Mouse (Mus musculus) layer of hippocampus, adult 2 months (tissue): Measurements from ENCODE around the gene Wdr45. TPM values are rescaled to one million over a fixed set of nuclear protein-coding genes. Genes with fewer than 3 reads are reported as not detected.
"Not testable (repeated sequence)": the region's sequence is repeated elsewhere in the genome, so short reads cannot be mapped to it uniquely, and the experiment has no call there.

Experiments
- DNase-seq, 2 experiments: peaks; one replicate each; pipeline ENCODE4 v3.0.0; 2022; ENCODE audit warnings: low spot score in 2 of 2
- H3K27ac ChIP-seq: fragments of 200-600 bp; 2 replicates; pipeline ENCODE4 v1.8.1; 2022
- H3K4me3 ChIP-seq: fragments of 200-600 bp; 2 replicates; pipeline ENCODE4 v1.8.1; 2022; ENCODE audit warnings: mild to moderate bottlenecking
- CTCF ChIP-seq: fragments of 200-600 bp; conservative IDR thresholded peaks from 2 replicates; pipeline ENCODE4 v1.8.1; 2022; ENCODE audit warnings: antibody characterized with exemption, mild to moderate bottlenecking, moderate library complexity
- total RNA-seq, 2 experiments: library from RNA; stranded (reverse); gene quantifications; 2 replicates each; pipeline ENCODE4 v1.2.3; 2021

Wdr45 gene
- total RNA-seq, 2 experiments from 2014 or later, result 63.9 to 68.2 TPM

DNA sequence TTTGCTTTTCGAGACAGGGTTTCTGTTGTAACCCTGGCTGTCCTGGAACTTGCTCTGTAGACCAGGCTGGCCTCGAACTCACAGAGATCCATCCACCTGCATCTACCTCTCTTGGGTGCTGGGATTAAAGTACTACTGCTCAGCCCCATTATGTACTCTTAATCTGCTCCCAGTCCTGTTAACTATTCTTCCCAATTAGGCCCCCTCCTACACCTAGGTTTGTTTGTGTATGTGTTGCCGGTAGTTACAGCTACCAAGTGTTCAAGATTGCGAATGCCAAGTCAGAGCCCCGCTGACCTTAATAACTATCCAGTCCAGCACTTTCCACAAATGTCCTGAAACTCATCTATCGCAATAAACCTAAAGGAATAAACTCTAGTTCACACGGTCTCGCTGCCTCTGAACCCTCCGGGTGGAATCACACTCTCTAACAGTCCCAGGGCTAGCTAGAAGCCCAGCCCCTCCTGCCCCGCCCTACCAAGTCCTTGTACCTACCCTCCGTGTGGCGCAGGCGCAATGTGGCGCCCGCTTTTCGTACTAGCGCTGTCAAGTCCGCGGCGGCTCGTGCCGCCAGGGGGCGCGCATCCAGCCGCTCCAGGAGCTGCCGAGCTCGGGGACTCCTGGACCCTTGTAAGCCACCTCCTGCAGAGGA, 34.6 kb upstream of the Wdr45 start:
- peak; percentile 82 to 85 for DNase-seq
- Histone ChIP-seq H3K4me3 (peak overlapping the region; percentile 44), H3K27ac (no peak overlapping the region)
- TF ChIP-seq CTCF, result peak; percentile 94

DNA sequence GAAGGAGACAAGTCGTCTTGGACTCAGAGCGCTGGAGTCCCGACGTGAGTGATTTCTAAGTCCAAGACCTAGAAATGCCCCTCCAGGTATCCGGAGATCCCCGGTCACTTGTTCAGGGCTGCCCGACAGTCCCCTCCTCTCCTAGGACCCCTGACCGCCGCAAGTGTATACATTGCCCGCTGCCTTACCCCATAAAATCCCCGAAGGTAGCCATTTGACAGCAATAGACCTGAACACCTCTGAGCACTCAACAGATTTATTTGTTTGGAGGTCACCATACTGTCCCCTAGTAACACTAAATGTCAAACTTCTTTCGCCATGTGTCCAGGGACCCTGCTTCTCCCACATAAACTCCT, 34.1 kb upstream of the Wdr45 start:
- H3K27ac ChIP-seq, result no peak overlapping the region
- peak overlapping the region; percentile 44 for H3K4me3 ChIP-seq
- no peak for TF ChIP-seq CTCF
- DNase-seq, result no peak

DNA sequence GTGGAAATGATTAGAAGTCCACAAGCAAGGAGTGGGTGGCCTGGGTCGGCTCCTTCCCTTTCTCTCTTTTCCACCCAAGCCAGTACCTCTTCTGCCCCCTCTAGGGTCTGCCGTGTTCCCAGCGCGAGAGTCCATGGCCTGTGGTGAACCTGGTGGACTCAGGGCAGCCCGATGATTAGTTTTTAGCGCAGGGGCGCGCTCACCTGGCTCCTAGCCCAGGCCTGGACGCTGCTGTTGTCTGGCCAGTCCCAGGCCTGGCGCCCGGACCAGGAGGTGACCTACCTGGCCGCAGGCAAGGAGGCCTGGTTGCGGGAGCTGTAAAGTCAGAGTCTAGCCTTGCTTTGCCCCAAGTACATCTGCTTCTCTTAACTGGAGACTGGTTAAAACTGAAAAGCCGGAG, 33.3 kb upstream of the Wdr45 start, which contains the start of gene Magix:
Gene Magix (minus strand): TSS at position 388 of the 400 bp plus-strand sequence.
- H3K27ac ChIP-seq, result no peak within 1 kb of the TSS
- peak within 1 kb of the TSS; percentile 44 for H3K4me3 ChIP-seq
- TF ChIP-seq CTCF, result no peak
- DNase-seq, result no peak

DNA sequence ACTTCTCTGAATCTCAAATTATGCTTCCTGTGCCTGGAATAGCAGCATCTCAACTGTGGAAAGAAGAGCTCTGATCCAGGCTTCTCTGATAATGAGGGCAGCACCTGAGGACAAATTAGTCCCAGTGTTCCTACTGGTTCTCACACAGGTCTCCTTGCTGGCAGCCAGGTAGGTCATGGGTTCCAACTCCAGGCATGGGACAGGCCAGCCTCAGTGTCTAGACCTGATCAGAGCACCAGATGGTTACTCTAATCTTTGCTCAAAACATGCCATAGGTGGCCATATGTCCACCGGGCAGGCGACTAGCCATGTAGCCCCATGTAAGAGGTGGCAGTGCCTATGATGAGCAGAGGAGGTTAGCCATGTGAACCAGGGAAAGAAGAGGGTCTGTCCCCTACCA, 25.8 kb upstream of the Wdr45 start:
- TF ChIP-seq CTCF, result no peak
- Histone ChIP-seq H3K4me3 (no peak overlapping the region), H3K27ac (no peak overlapping the region)
- DNase-seq, result no peak

DNA sequence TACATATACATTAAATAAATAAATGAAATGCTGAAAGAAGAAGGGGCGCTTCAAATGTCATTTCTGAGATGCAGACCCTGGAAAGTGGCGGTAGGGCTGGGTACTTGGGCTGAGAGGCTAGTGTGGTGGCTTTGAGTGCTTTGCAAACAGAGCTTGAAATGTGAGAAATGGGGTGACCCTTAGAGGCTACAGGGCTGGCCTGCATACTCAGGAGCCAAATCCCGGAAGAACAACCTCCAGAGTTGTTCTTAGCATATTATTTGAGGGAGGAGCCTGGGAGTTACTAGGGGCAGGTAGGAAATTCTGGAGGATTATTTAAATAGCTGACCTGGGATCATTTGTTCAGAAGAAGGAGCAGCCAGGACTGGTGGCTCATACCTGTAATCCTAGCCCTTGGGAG, 23.6 kb upstream of the Wdr45 start:
- no peak for TF ChIP-seq CTCF
- Histone ChIP-seq H3K27ac (no peak overlapping the region), H3K4me3 (no peak overlapping the region)
- no peak for DNase-seq

DNA sequence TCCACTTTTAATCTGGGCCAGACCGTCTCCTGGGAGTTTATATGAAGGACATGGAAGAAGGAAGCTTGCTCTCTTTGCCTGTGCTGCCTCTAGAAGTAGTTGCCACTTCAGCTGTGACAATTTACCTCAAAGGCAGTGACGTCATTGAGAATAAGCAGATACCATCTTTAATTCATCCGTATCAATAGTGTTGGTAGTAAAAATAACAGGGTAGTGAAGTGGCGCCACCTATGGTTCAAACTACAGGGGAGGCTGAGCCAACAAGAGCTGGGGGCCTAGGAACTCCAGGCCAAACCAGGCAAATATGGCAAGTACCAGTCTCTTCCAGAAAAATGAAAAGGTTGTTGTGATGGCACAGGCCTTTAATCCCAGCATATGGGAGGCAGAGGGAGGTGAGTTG, 21.3 kb upstream of the Wdr45 start:
- DNase-seq, result no peak
- peak; percentile 72 for TF ChIP-seq CTCF

DNA sequence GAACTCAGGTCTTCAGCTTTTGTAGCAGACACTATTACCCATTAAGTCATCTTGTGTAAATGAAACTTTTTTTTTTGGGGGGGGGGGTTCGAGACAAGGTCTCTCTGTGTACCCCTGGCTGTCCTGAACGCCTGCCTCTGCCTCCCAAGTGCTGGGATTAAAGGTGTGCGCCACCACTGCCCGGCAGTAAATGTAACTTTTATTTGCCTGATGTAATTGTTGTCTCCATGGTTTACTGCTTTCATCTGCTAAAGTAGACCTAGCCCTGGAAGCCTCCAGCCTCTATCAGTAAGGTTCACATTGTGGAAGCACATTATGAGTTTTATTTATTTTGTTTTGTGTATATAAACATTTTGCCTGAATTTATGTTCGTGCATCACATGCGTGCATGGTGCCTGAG, 17.6 kb upstream of the Wdr45 start:
- peak overlapping the region; percentile 72 for H3K27ac ChIP-seq
- no peak for DNase-seq
- H3K4me3 ChIP-seq, result peak overlapping the region; percentile 69
- no peak for TF ChIP-seq CTCF

More for the DNA sequence above, 21.3 kb upstream of the Wdr45 start:
- H3K4me3 ChIP-seq, result no peak overlapping the region
- no peak overlapping the region for H3K27ac ChIP-seq

DNA sequence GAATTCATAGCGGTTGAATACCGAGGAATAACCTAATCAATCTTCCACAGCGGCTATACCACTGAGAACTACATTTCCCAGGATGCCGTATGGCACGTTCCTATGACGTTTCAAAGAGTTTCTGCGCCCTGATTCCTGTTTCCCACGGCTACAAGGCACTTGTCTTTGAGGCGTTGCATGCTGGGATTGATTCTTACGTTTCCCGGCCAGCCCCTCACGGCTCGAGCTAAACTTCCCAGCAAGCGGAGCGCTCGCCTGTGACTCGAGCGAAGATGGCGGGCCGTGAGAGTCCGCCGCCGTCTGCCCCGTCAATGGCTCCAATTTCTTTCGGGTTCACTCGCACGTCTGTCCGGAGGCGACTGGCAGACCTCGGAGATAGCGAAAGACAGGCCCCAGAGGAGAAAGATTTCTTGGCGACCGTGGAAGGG, 17.2 kb upstream of the Wdr45 start, which contains the start of gene Gpkow:
Gene Gpkow (plus strand): TSS at position 178 of the 428 bp plus-strand sequence.
- Histone ChIP-seq H3K27ac (peak within 1 kb of the TSS; percentile 78), H3K4me3 (peak within 1 kb of the TSS; percentile 69)
- peak; percentile 77 to 90 for DNase-seq
- no peak for TF ChIP-seq CTCF

DNA sequence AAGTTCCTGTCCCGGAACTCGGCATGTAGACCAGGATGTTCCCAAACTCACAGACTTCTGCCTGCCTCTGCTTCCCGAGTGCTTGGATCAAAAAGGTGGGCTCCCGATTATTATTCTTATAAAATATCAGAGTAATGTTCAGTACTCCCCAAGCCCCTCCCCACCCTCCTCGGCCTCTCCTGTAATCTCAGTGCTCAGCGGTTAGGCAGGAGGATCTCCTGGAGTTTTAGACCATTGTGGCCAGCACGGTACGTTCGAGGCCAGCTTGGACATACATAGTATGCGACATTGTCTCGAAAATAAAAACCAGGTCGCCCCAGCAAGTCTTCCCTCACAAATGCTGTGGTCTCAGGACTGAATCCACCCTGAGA, 384 bp upstream of the Wdr45 start:
- Histone ChIP-seq H3K4me3 (peak overlapping the region; percentile 52), H3K27ac (peak overlapping the region; percentile 77)
- not testable (repeated sequence) for DNase-seq

DNA sequence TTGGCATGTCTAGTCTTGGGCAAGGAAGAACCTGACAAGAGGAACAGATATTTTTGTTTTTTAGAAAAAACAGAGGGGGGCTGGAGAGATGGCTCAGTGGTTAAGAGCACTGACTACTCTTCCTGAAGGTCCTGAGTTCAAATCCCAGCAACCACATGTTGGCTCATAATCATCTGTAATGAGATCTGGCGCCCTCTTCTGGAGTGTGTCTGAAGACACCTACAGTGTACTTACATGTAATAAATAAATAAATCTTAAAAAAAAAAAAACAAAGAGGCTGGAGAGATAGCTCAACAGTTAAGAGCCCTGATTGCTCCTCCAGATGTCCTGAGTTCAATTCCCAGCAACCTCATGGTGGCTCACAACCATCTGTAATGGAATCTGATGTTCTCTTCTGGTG, 1.9 kb downstream of the Wdr45 start:
- not testable (repeated sequence) for H3K27ac ChIP-seq, H3K4me3 ChIP-seq, DNase-seq
- peak; percentile 50 for TF ChIP-seq CTCF

DNA sequence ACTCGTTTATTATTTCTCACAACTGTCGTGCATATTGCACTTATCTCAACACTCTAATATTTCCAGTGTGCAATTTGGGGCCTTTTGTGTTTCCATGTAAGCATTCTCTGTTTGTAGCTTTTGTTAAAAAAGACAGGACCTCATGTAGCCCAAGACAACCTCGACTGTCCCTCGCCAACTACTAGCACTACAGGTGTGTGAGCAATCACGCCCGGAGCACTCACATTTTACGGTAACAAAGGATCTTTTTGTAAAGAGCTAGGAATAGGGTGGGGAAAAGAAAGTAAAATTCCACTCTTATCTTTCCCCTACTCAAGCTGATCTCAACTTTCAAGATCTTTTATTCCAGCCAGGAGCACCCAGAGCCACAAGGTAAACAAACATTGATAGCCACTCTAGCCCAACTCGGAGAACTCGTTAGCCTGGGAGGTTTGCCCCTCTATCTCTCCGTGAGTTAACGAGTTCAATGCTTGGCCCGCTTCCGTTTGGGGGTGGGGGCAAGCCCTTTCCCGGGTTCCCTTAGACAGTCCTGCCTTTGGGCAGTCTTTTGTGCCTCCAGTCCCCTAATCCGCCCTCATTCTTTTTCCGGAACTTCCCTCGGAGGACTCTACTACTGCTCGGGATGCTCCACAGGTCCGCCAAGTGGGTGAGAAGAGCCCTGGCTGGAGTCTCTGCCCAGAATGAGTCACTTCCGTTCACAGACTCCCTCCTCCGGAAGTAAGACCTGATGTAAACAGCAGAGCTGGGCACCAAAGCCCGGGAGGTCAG, 7.6 kb downstream of the Wdr45 start, which contains the start of gene Gm45208:
Gene Gm45208 (plus strand): TSS at position 732 of the 768 bp plus-strand sequence.
- DNase-seq, result peak; percentile 58 to 65
- TF ChIP-seq CTCF, result no peak
- Histone ChIP-seq H3K4me3 (peak within 1 kb of the TSS; percentile 66), H3K27ac (peak within 1 kb of the TSS; percentile 98)

DNA sequence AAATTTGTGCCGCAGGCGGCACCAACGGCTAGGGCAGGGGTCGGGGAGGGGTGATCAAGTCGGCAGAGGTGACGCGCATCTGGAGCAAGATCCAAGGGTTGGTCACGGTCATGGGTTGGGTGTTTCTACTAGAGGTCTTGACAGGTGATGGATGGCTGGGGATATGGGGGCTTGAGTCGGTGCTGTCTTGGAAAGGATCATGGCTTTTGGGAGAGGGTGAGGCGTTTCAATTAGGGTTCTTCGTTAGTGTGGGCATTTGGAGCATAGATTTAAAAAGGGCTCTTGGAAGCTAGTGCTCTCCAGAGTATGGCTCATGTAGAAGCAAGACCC, 8.1 kb downstream of the Wdr45 start:
- DNase-seq, result no peak
- H3K27ac ChIP-seq, result peak overlapping the region; percentile 98
- peak overlapping the region; percentile 66 for H3K4me3 ChIP-seq
- no peak for TF ChIP-seq CTCF

DNA sequence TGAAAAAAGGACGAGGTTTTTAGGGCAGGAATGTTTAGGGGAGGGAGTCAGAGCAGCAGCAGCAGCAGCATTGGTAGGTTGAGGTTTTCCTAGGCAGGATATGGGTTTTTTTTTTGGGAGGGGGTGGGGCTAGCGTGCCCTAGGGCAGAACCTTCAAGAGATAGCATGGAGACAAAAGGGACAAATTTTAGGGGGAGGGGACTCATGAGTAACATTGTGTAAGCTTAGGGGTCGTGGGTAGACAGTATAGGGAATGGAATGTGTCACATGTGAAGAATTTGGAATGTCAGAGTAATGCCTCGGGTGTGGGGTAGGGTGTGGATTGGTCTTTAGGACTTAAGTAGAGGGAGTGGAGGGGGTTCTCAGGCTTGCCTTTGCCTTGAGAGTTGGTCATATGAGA, 8.6 kb downstream of the Wdr45 start:
- DNase-seq, result no peak
- peak overlapping the region; percentile 66 for H3K4me3 ChIP-seq
- no peak for TF ChIP-seq CTCF
- peak overlapping the region; percentile 98; the same call in 1 of the 2 replicates for H3K27ac ChIP-seq

DNA sequence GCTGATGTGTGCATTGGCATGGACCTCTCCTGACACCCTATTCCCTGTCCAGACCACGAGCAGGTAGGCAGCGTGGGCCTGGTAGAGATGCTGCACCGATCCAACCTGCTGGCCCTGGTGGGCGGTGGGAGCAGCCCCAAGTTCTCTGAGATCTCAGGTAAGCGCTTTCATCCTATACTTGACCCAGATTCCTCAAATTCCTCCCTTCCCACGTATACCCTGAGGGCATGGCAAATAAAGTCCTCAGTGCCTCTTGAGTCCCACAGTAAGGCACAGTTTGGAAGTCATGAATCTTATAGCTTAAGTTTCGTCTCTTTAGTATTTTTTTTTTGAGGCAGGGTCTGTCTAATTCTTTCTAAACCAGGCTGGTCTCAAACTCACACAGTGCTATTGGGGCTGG, 10.0 kb downstream of the Wdr45 start:
- Histone ChIP-seq H3K4me3 (no peak overlapping the region), H3K27ac (no peak overlapping the region)
- no peak for DNase-seq
- TF ChIP-seq CTCF, result no peak
